Mouse (Mus musculus): ENCODE data around the gene Sfi1. TPM values are rescaled to one million over a fixed set of nuclear protein-coding genes. Genes with fewer than 3 reads are reported as not detected.
"Not testable (repeated sequence)": the region's sequence is repeated elsewhere in the genome, so short reads cannot be mapped to it uniquely, and the experiment has no call there.

The Sfi1 gene
- total and polyA plus RNA-seq, 3 experiments, result 11.3 to 17.4 (median 17.3) TPM

DNA sequence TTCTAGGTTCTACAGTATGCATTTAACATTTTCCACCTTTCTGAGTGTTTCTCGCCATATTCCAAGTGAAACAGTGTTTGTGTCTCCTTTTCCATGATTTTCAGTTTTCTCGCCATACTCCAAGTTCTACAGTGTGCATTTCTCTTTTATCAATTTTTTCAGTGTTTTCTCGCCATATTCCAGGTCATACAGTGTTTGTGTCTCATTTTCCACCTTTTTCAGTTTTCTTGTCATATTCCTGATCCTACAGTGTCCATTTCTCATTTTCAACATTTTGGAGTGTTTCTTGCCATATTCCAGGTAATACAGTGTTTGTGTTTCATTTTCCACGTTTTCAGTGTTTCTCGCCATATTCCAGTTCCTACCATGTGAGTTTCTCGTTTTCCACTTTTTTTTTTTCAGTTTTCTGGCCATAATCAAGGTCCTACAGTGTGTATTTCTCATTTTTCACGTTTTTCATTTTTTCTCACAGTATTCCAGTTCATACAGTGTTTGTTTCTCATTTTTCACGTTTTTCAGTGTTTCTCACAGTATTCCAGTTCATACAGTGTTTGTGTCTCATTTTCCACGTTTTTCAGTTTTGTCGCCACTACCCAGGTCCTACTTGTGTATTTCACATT lies 91.3 kb downstream of the Sfi1 start:
- Histone ChIP-seq H3K4me3 (no peak overlapping the region), H3K4me1 (ENCODE audit: control insufficient read depth, insufficient read depth, low read length) (no peaks in the 10 kb centered on the region), H3K27me3 (ENCODE audit: control insufficient read depth, insufficient read depth, low read length) (no peaks in the 10 kb centered on the region), H3K79me2 (replicated peaks; ENCODE audit: control insufficient read depth, insufficient read depth, low read length) (no peaks in the 10 kb centered on the region), H3K9ac (ENCODE audit: low read depth, low read length) (no peak overlapping the region), H3K27ac (no peak overlapping the region), H3K36me3 (ENCODE audit: control insufficient read depth, insufficient read depth, low read length) (no peaks in the 10 kb centered on the region)
- TF ChIP-seq POLR2A (IDR thresholded peaks at IDR 0.05; ENCODE audit: insufficient read depth, low read depth, low read length) (no peak), EP300 (IDR thresholded peaks at IDR 0.05; ENCODE audit: insufficient read depth, low read depth, low read length) (no peak)
- WGBS, result 65% methylated on average over 10 of the region's 10 CpGs
- DNase-seq, result no peak
- intact Hi-C loops (cut with DNase I), result no loop called here

DNA sequence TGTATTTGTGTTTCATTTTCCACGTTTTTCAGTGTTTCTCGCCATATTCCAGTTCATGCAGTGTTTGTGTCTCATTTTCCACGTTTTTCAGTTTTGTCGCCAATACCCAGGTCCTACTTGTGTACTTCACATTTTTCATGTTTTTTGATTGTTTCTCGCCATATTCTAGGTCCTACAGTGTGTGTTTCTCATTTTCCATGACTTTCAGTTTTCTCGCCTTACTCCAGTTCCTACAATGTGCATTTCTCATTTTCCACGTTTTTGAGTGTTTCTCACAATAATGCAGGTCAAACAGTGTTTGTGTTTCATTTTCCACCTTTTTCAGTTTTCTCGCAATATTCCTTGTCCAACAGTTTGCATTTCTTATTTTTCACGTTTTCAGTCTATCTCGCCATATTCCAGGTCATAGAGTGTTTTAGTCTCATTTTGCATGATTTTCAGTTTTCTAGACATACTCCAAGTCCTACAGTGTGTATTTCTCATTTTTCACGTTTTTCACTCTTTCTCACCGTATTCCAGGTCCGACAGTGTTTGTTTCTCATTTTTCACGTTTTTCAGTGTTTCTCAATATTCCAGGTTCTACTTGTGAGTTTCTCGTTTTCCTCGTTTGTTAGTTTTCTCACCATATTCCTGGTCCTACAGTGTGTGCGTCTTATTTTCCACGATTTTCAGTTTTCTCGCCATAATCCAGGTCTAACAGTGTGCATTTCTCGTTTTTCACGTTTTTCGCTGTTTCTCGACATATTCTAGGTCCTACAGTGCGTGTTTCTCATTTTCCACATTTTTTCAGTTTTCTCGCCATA lies 92.0 kb downstream of the Sfi1 start:
- 72% methylated on average over 25 of the region's 25 CpGs for WGBS
- Histone ChIP-seq H3K36me3 (ENCODE audit: control insufficient read depth, insufficient read depth, low read length) (no peaks in the 10 kb centered on the region), H3K4me1 (ENCODE audit: control insufficient read depth, insufficient read depth, low read length) (no peaks in the 10 kb centered on the region), H3K79me2 (replicated peaks; ENCODE audit: control insufficient read depth, insufficient read depth, low read length) (no peaks in the 10 kb centered on the region), H3K27ac (no peak overlapping the region), H3K9ac (ENCODE audit: low read depth, low read length) (no peak overlapping the region), H3K27me3 (ENCODE audit: control insufficient read depth, insufficient read depth, low read length) (no peaks in the 10 kb centered on the region), H3K4me3 (no peak overlapping the region)
- TF ChIP-seq POLR2A (IDR thresholded peaks at IDR 0.05; ENCODE audit: insufficient read depth, low read depth, low read length) (no peak), EP300 (IDR thresholded peaks at IDR 0.05; ENCODE audit: insufficient read depth, low read depth, low read length) (no peak), CTCF (IDR thresholded peaks at IDR 0.05) (no peak)
- no peak for DNase-seq
- intact Hi-C loops (cut with DNase I), result no loop called here

GRCm38 (mm10) chr11:3100066-3100645 lies 93.1 kb downstream of the Sfi1 start:
- not testable (repeated sequence) for H3K27me3 ChIP-seq (ENCODE audit: control insufficient read depth, insufficient read depth, low read length)

More at GRCm38 (mm10) chr11:3100066-3100645, 93.1 kb downstream of the Sfi1 start:
- H3K36me3 ChIP-seq (ENCODE audit: control insufficient read depth, insufficient read depth, low read length); H3K4me1 ChIP-seq (ENCODE audit: control insufficient read depth, insufficient read depth, low read length); H3K4me3 ChIP-seq; H3K79me2 ChIP-seq (replicated peaks; ENCODE audit: control insufficient read depth, insufficient read depth, low read length); DNase-seq; H3K9ac ChIP-seq (ENCODE audit: low read depth, low read length); H3K27ac ChIP-seq; intact Hi-C loops (cut with DNase I): not testable (repeated sequence)
- 70% methylated on average over 12 of the region's 12 CpGs for WGBS

Other genes with a start within 250 kb of the Sfi1 start
- gene Eif4enif1, start 8.9 kb upstream of the Sfi1 start, total RNA-seq (2021), result 10 to 100 TPM; 36.4 to 43.6 TPM
- 29.6 and 44.3 TPM in 2 replicates for gene Eif4enif1, start 8.9 kb upstream of the Sfi1 start, polyA plus RNA-seq (2012; rRNA removed)
- gene Drg1, start 73.0 kb upstream of the Sfi1 start, total RNA-seq (2021), result 10 to 100 TPM; 59.0 to 61.7 TPM
- 19.9 and 38.5 TPM in 2 replicates for gene Drg1, start 73.0 kb upstream of the Sfi1 start, polyA plus RNA-seq (2012; rRNA removed)
- gene Patz1, start 95.4 kb upstream of the Sfi1 start, total RNA-seq (2021), result 10 to 100 TPM; 19.4 to 30.8 TPM
- gene Patz1, start 95.4 kb upstream of the Sfi1 start, polyA plus RNA-seq (2012; rRNA removed), result 16.3 and 19.9 TPM in 2 replicates
- gene Pik3ip1, start 136.9 kb upstream of the Sfi1 start, total RNA-seq (2021), result 10 to 100 TPM; 29.4 to 36.4 TPM
- 29.5 and 36.2 TPM in 2 replicates for gene Pik3ip1, start 136.9 kb upstream of the Sfi1 start, polyA plus RNA-seq (2012; rRNA removed)
- gene Limk2, start 215.7 kb upstream of the Sfi1 start, total RNA-seq (2021), result 10 to 100 TPM; 16.4 to 17.1 TPM
- 39.5 and 41.8 TPM in 2 replicates for gene Limk2, start 215.7 kb upstream of the Sfi1 start, polyA plus RNA-seq (2012; rRNA removed)

Data from heart, adult 2 months (tissue).